Mouse (Mus musculus) cerebellum, adult 2 months (tissue): ENCODE data around the gene Sit1. TPM values are rescaled to one million over a fixed set of nuclear protein-coding genes. Genes with fewer than 3 reads are reported as not detected.

Source experiments
- DNase-seq, 2 experiments: peaks; one replicate each; pipeline ENCODE4 v3.0.0; 2021
- H3K27ac ChIP-seq: fragments of 200-500 bp; 2 replicates; pipeline ENCODE4 v1.5.1; 2012; ENCODE audit warnings: low read length, control low read depth, inconsistent platforms; ENCODE audit not compliant: insufficient read depth
- H3K27me3 ChIP-seq: fragments of 200-500 bp; 2 replicates; pipeline ENCODE4 v1.6.1; 2012; ENCODE audit warnings: inconsistent platforms, mild to moderate bottlenecking, low read length, moderate library complexity; ENCODE audit not compliant: control insufficient read depth, insufficient read depth
- H3K4me1 ChIP-seq: fragments of 200-500 bp; 2 replicates; pipeline ENCODE4 v1.6.1; 2011; ENCODE audit warnings: low read length; ENCODE audit not compliant: control insufficient read depth, insufficient read depth
- H3K4me3 ChIP-seq: fragments of 200-500 bp; replicated peaks from 2 replicates; pipeline ENCODE3; 2011; ENCODE audit warnings: mild to moderate bottlenecking, low read depth, low read length, control low read depth; ENCODE audit not compliant: insufficient read depth
- CTCF ChIP-seq: fragments of 200-500 bp; IDR thresholded peaks from 2 replicates; pipeline ENCODE4 v1.5.1; 2011; ENCODE audit warnings: low read depth, mild to moderate bottlenecking, control low read depth, low read length, moderate library complexity, borderline replicate concordance; ENCODE audit not compliant: insufficient read depth
- POLR2A ChIP-seq: fragments of 200-500 bp; IDR thresholded peaks from 2 replicates; pipeline ENCODE4 v1.6.1; 2011; ENCODE audit warnings: low read length, control low read depth, borderline replicate concordance; ENCODE audit not compliant: insufficient read depth
- WGBS: fragments of 180-500 bp; shearing (Covaris S2); methylation state at CpG from one replicate; pipeline ENCODE4 v1.1.7; 2018; 5-methylcytosine and 5-hydroxymethylcytosine counted together
- polyA plus RNA-seq: library from polyadenylated mRNA; depleted of rRNA; stranded (reverse); fragments of >200 nt; gene quantifications from 2 replicates; pipeline ENCODE4 v1.2.3, GENCODE M21; 2012

The Sit1 gene
- polyA plus RNA-seq, 1 experiment, result not detected

- TF ChIP-seq POLR2A (no peak), CTCF (peak; percentile 37; the same call in 1 of the 2 replicates)
- peak in 1 of 2 experiments; percentile 43 for DNase-seq
- WGBS, result 10% methylated on average over 8 of the region's 8 CpGs
- Histone ChIP-seq H3K27me3 (no peaks in the 10 kb centered on the region), H3K27ac (no peak overlapping the region), H3K4me1 (no peaks in the 10 kb centered on the region; the same call in none of the 2 replicates), H3K4me3 (no peak overlapping the region)
Measured at GRCm38 (mm10) chr4:43498983-43499382, 15.4 kb upstream of the Sit1 start.

GRCm38 (mm10) chr4:43497946-43498345, 14.4 kb upstream of the Sit1 start:
- Histone ChIP-seq H3K27me3 (no peaks in the 10 kb centered on the region), H3K4me3 (no peak overlapping the region), H3K27ac (no peak overlapping the region), H3K4me1 (no peaks in the 10 kb centered on the region; the same call in none of the 2 replicates)
- DNase-seq, result no peak
- WGBS, result 76% methylated on average over 4 of the region's 4 CpGs
- no peak for TF ChIP-seq POLR2A

GRCm38 (mm10) chr4:43497405-43497804, 13.9 kb upstream of the Sit1 start:
- TF ChIP-seq POLR2A, result no peak
- no peak for TF ChIP-seq CTCF
- Histone ChIP-seq H3K27ac (no peak overlapping the region), H3K27me3 (no peaks in the 10 kb centered on the region), H3K4me3 (no peak overlapping the region), H3K4me1 (no peaks in the 10 kb centered on the region; the same call in none of the 2 replicates)
- DNase-seq, result no peak
- WGBS, result 92% methylated on average over 8 of the region's 8 CpGs

GRCm38 (mm10) chr4:43496587-43496986, 13.1 kb upstream of the Sit1 start:
- H3K27ac ChIP-seq, result no peak overlapping the region
- no peak for TF ChIP-seq POLR2A
- no peak for TF ChIP-seq CTCF
- WGBS, result 65% methylated on average over 6 of the region's 6 CpGs

GRCm38 (mm10) chr4:43493846-43494240, 10.3 kb upstream of the Sit1 start:
- H3K27me3 ChIP-seq, result no peaks in the 10 kb centered on the region
- peak overlapping the region; percentile 76 for H3K4me3 ChIP-seq
- H3K4me1 ChIP-seq, result no peaks in the 10 kb centered on the region; the same call in none of the 2 replicates
- WGBS, result 1% methylated on average over 9 of the region's 9 CpGs
- DNase-seq, result no peak
- TF ChIP-seq CTCF (no peak), POLR2A (no peak)
- H3K27ac ChIP-seq, result peak overlapping the region; percentile 61; the same call in 1 of the 2 replicates

More at GRCm38 (mm10) chr4:43496587-43496986, 13.1 kb upstream of the Sit1 start:
- H3K27me3 ChIP-seq, result no peaks in the 10 kb centered on the region
- no peak for DNase-seq
- no peaks in the 10 kb centered on the region; the same call in none of the 2 replicates for H3K4me1 ChIP-seq
- H3K4me3 ChIP-seq, result no peak overlapping the region

GRCm38 (mm10) chr4:43493186-43493845, 9.8 kb upstream of the Sit1 start:
- peak overlapping the region; percentile 76 for H3K4me3 ChIP-seq
- H3K27me3 ChIP-seq, result no peaks in the 10 kb centered on the region
- peak overlapping the region; percentile 61 for H3K27ac ChIP-seq
- 1% methylated on average over 47 of the region's 47 CpGs for WGBS
- no peaks in the 10 kb centered on the region; the same call in none of the 2 replicates for H3K4me1 ChIP-seq
- DNase-seq, result peak; percentile 95 to 98
- TF ChIP-seq CTCF (no peak; the same call in 1 of the 2 replicates), POLR2A (peak; percentile 99)

GRCm38 (mm10) chr4:43492821-43493185, 9.3 kb upstream of the Sit1 start, which contains the start of gene Ccdc107:
Gene Ccdc107 (plus strand): TSS chr4:43492900.
- Histone ChIP-seq H3K4me3 (peak within 1 kb of the TSS; percentile 76), H3K27ac (peak within 1 kb of the TSS; percentile 61), H3K4me1 (no peaks in the 10 kb centered on the region; the same call in none of the 2 replicates), H3K27me3 (no peaks in the 10 kb centered on the region)
- WGBS, result under 1% methylated on average over 25 of the region's 25 CpGs
- DNase-seq, result peak; percentile 92 to 97
- TF ChIP-seq CTCF, result no peak
- TF ChIP-seq POLR2A, result no peak
